Mouse (Mus musculus) heart, postnatal 10 days (tissue): Measurements from ENCODE around the gene Cym. TPM values are rescaled to one million over a fixed set of nuclear protein-coding genes. Genes with fewer than 3 reads are reported as not detected.
A peak's percentile ranks its signal among the peaks of the same experiment; 100 is the strongest.

Experiments used
- DNase-seq, 2 experiments: peaks; one replicate each; pipeline ENCODE4 v3.0.0; 2021
- intact Hi-C: fragments of 180-260 bp; cut with DNase I; formaldehyde crosslinking; loops from one replicate; pipeline ENCODE4 v1.15.1; 2025
- total RNA-seq, 2 experiments: library from RNA; stranded (reverse); gene quantifications; 2 replicates each; pipeline ENCODE4 v1.2.3; 2021

The Cym gene
- not detected for total RNA-seq

GRCm38 (mm10) chr3:107221608-107222007 is at the start of gene Cym:
TSS of gene Cym (minus strand) at chr3:107221732.
- DNase-seq = no peak
- intact Hi-C loops = no loop called here

DNA sequence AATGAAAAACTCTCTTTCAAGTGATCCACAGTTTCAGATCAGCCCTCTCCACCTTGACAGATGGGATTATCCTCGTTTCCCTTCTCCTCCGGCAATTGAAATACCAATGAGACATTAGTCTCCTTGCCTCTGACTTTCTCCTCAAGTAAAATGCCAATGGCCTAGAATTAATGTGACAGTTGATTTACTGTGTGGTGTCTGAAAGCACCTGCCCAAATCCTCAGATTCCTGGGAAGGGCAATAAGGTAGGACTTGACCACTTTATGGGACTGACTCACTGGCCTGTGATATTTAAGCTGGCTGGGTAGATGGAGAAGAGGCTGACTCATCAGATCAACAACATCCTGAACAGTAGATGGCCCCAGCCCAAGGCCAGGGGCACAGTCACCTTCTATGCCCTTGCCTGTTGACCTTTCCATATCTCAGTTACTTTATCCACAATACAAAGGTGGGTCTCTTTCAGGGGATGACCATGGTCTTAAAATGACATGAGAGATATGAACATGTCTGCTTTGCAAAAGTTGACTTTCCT is 45.3 kb upstream of the Cym start:
- intact Hi-C loops = no loop called here

DNA sequence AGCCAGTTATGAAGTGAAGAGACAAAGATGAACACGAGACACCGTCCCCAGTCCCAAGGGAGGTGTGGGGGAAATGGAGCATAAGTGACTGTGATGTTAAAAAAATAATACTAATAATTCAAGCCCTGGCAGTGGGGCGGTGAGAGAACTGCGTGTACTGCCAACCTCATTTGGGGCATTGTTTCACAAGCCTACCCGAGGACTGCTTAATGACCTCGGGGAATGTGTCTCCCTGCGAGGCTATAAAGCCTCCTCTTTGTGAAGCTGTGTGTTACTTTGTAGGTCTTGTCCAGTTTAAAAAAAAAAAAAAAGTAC is 40.3 kb upstream of the Cym start:
- intact Hi-C loops = no loop called here
- DNase-seq = no peak

More for the DNA sequence above, 45.3 kb upstream of the Cym start:
- no peak for DNase-seq

GRCm38 (mm10) chr3:107260956-107261850 is 39.7 kb upstream of the Cym start:
- DNase-seq = peak; percentile 40 to 52

GRCm38 (mm10) chr3:107257924-107258323 is 36.4 kb upstream of the Cym start:
- no peak for DNase-seq
- intact Hi-C loops = no loop called here

More at GRCm38 (mm10) chr3:107260956-107261850, 39.7 kb upstream of the Cym start:
- intact Hi-C loops = no loop called here

- intact Hi-C loops = no loop called here
- no peak for DNase-seq
Observed at GRCm38 (mm10) chr3:107256724-107257123, 35.2 kb upstream of the Cym start.

DNA sequence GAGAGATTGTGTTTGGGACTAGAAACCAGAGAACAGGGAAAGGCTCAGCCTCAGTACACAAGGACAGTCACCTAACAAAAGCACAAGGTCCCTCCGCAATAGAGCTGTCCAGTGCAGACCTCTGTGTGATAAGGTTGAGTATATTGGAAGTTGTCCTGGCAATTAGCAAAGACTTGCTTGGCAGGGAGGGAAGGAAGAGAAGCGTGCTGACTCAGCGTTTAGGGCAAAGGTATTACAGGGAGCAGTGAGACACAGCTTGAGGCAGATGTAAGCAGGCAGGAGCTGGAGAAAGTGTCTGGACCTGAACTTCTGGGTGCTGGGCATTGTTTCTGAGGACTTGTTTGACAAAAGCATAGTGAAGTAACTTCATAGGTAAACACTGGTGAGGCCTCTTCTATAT is 34.5 kb upstream of the Cym start:
- intact Hi-C loops = no loop called here
- no peak for DNase-seq

DNA sequence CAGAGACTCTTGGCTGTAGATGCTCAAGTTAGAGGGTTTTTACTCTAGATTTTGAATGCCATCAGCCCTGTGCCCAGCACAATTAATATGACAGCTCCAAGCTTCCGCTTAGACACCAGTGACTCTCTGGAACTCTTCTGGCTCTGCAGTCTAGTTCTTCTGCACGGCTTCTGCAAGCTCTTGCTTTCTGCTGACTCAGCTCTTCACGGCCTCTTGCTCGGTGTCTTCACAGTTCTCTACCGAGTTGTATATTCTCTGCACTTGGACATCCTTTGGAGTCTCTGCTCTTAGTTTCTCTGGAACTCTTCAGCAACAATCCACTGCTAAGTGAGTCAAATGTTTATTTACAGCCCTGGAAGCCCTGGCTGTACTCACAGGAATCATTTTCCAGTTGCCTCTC is 32.4 kb upstream of the Cym start:
- intact Hi-C loops = no loop called here
- DNase-seq = no peak

DNA sequence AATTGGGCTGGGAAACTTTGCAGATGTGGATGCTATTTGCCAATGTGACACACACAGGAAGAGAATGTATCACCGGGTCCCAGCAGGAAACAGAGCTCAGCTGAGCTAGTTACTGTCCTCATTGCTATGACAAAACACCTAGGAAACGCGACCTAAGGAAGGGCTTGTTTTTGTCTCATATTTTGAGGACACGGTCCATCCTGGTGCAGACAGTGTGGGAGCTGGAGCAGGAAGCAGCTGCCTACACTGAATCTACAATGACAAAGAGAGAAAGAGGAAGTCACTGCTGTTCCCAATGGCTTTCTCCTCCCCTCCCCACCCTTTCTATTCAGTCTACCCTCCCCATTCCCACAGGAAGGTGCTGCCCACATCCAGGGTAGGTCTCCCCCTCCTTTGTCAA is 30.5 kb upstream of the Cym start:
- DNase-seq = peak; percentile 35 to 49
- intact Hi-C loops = no loop called here

- no peak for DNase-seq
- intact Hi-C loops = no loop called here
Observed at GRCm38 (mm10) chr3:107250320-107250719, 28.8 kb upstream of the Cym start.

DNA sequence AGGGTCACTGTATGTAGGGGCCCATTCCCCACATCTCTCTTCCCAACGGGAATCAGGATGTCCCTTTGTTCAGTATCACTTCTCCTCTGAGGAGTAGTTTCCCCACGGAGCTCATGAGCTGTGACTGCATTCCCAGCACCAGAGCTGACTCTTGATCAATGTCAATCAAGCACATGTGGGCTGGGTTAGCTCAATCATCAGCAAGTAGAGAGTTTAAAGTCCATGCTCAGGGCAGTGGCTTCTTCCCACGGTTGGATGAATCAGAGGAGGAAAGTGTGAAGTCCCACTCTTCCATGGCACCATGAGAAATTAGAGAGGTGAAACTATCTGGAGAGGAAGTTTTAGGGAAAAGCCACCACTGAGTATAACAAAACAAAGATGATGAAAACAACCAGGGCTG is 27.5 kb upstream of the Cym start:
- no peak for DNase-seq
- intact Hi-C loops = no loop called here

- no peak for DNase-seq
- intact Hi-C loops = no loop called here
Observed at GRCm38 (mm10) chr3:107246876-107247275, 25.3 kb upstream of the Cym start.

DNA sequence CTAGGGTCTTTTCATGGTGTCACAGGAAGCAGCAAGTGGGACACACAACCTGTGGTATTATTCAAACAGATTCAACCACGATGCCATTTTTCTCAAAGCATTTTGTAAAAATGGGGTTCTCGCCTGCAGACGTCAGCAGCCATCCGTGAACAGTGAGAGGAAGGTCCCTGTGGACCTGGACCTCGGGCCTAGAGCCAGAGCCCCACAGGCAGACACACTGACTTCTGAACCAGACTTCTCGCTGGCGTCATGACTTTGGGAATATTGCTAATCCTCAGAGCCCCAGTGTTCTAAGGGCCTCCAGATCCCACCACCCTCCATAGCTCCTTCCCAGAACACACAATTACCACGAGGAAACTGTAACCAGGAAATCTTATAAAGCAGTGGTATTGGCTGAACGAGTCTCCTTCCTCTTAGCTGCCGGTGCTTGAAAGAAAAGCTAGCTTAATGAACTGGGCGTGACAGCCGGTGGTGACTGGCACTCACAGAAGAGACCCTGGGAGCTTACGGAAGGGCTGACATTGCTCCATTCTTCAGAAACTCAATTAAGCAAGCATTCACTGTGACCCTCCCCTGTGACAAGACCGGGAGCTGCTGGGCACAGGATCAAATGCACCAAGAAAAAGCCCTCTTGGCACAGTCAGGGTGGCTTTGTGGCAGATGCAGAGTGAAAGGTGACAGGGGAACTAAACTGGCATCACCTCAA is 20.0 kb upstream of the Cym start:
- DNase-seq = no peak
- intact Hi-C loops = no loop called here

DNA sequence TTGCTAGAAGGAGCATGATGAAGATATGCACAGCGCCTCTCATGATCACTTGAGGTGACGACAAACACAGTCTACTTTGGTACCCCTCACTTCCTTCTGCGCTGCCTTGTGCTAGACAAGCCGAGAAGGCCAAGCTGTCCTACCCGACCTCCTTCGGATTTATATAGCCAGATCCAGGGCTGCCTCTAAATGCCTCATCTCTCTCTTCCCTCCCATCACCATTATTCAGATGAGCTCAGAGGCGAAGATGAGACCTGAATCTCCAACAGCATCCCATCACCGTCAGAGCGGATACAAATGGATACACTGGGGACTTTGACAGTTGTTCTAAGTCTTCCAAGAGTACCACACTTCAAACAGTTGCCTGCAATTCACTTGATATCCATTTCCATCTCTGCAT is 18.1 kb upstream of the Cym start, which contains the start of gene Prok1:
Gene Prok1, minus strand, starts transcription at position 101 of the 400 bp plus-strand sequence.
- no peak for DNase-seq
- intact Hi-C loops = no loop called here

- intact Hi-C loops = no loop called here
Observed at GRCm38 (mm10) chr3:107238471-107238980, 17.0 kb upstream of the Cym start.

DNA sequence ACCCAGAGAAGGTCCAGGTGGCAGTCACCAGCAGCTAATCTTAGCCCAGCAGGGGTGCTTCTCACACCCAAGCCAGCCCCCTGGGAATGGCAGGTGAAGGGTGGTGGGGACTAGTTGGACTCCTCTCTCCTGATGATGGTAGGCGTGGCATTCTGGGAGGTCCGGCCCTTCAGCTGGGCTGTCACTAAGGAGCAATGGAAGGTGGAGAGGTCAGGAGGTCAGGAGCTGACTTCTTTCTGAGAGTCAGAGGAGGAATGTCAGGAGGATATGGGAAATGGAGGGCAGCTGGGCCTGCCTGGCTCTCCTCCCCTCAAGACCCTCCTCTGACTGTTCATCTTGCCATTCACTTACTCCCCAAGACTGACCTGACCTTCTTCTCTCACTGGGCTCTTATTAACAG is 16.5 kb upstream of the Cym start:
- intact Hi-C loops = no loop called here
- no peak for DNase-seq

More at GRCm38 (mm10) chr3:107238471-107238980, 17.0 kb upstream of the Cym start:
- DNase-seq = no peak

GRCm38 (mm10) chr3:107233945-107234344 is 12.4 kb upstream of the Cym start:
- intact Hi-C loops = loop anchor here (1.0 to 2.0 kb wide), 4 partner anchors 27 to 232 kb away; no protein-coding TSS in a partner anchor

DNA sequence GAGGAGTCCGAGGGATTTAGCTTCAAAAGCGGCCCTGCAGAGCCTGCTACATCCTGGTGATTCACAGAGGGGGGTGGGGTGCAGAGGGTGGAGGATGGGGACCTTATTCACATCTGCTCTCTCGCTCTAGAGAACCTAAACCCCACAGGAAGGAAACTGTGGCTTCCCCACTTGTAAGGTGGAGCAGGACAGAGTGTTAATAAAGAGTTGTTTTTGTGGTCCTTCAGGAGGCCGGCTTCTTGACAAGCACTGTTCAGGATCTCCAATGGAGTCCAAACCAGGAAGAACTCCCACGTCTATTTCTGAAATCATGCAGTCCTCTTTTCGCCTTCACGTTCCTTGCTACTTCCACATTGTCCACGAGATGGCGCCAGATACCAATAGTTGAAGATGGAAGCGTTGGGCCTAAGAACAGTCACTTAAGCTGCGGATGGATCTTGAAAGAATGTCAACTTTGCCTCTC is 11.8 kb upstream of the Cym start:
- intact Hi-C loops = loop anchor here (1.0 to 2.0 kb wide), 4 partner anchors 27 to 233 kb away; no protein-coding TSS in a partner anchor
- DNase-seq = peak; percentile 87 to 94

More at GRCm38 (mm10) chr3:107233945-107234344, 12.4 kb upstream of the Cym start:
- DNase-seq = no peak

DNA sequence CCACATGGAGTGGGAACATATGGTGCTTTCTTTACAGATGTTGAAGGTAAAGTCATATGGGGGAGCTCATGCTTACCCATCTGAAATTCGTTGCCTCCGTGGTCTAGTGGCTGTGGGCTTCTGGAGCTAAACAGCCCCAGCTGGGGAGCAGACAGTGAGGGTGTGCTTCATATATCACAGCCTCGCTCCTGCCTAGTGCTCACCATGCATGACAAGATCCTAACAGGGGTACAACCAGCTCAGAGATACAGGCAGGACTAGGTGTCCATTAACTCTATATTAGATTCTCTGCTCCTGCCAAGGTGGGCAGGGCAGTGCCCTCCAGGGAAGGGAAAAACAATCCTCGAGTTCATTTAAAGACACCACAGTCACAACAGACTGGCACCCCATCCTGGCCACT is 9.7 kb upstream of the Cym start:
- DNase-seq = no peak
- intact Hi-C loops = no loop called here

DNA sequence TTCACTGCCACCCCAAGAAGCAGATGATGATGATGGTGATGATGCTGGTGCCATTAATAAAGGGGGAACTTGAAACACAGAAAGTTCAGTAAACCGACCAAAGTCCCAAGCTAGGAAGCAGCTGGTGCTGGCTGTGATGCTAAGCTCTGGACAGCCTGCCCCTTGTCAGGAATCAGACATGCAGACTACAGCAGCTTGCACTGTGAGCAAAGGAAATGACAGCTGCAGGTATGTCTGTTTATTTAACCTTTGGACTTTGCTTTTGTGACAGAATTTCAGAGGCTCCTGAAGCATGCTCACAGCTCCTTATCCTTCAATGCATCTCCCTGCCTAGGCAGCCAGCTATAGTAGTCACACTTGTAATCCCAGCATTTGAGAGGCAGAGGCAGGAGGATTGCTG is 9.0 kb upstream of the Cym start, which contains the start of gene A630076J17Rik:
Gene A630076J17Rik, plus strand, starts transcription at position 88 of the 400 bp plus-strand sequence.
- DNase-seq = no peak
- intact Hi-C loops = no loop called here

DNA sequence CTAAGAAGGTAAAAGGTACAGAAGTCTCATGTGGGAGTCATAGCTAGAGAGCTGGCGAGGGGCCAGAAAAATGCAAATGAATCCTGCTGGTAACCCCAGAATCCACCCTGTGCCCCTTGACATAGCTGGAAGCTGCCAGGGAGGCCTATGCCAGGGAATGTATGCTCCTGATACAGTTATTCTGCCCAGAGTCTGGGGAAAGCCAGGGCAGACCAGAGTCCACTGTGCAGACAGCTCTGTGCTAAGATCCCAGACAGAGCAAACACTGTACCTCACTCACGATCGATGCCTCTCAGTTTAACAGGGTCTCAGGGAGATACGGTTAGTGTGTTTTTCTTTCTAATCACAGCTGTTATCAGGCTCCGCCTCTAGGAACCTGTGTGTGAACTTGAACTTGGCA is 8.3 kb upstream of the Cym start:
- intact Hi-C loops = no loop called here
- peak in 1 of 2 experiments; percentile 24 for DNase-seq
